Mouse (Mus musculus) embryonic facial prominence, embryonic 13.5 days (tissue): ENCODE measurements around the gene Itln1. TPM values are rescaled to one million over a fixed set of nuclear protein-coding genes. Genes with fewer than 3 reads are reported as not detected.

Experiments used
- ATAC-seq: fragments of 200-750 bp; cut with Nextera tagmentation; 2 replicates; pipeline ENCODE4 v1.8.0; 2017; ENCODE audit warnings: low read depth; ENCODE audit not compliant: insufficient number of reproducible peaks, insufficient read depth, low FRiP score, low TSS enrichment
- H3K27ac ChIP-seq: fragments of 300-500 bp; sonication (generic); 2 replicates; pipeline ENCODE4 v1.5.1; 2015; ENCODE audit warnings: moderate library complexity, mild to moderate bottlenecking, inconsistent platforms
- H3K27me3 ChIP-seq: fragments of 300-500 bp; sonication (generic); 2 replicates; pipeline ENCODE4 v1.6.1; 2015; ENCODE audit warnings: mild to moderate bottlenecking, inconsistent platforms
- H3K36me3 ChIP-seq: fragments of 300-500 bp; sonication (generic); 2 replicates; pipeline ENCODE4 v1.6.1; 2015; ENCODE audit warnings: mild to moderate bottlenecking, inconsistent platforms
- H3K4me1 ChIP-seq: fragments of 300-500 bp; sonication (generic); 2 replicates; pipeline ENCODE4 v1.6.1; 2015; ENCODE audit warnings: inconsistent platforms
- H3K4me2 ChIP-seq: fragments of 300-500 bp; sonication (generic); 2 replicates; pipeline ENCODE4 v1.6.1; 2015; ENCODE audit warnings: moderate library complexity, mild to moderate bottlenecking, inconsistent platforms
- H3K4me3 ChIP-seq: fragments of 300-500 bp; sonication (generic); 2 replicates; pipeline ENCODE4 v1.5.1; 2015; ENCODE audit warnings: mild to moderate bottlenecking, inconsistent platforms
- H3K9ac ChIP-seq: fragments of 300-500 bp; sonication (generic); 2 replicates; pipeline ENCODE4 v1.6.1; 2015; ENCODE audit warnings: mild to moderate bottlenecking, inconsistent platforms
- H3K9me3 ChIP-seq: fragments of 300-500 bp; sonication (generic); 2 replicates; pipeline ENCODE4 v1.6.1; 2016; ENCODE audit warnings: inconsistent platforms
- WGBS: fragments of 180-500 bp; shearing (Covaris S2); methylation state at CpG from one replicate; pipeline ENCODE4 v1.1.7; 2015; ENCODE audit warnings: mixed read lengths; 5-methylcytosine and 5-hydroxymethylcytosine counted together
- polyA plus RNA-seq: library from polyadenylated mRNA; unstranded; fragments of >200 nt; fragmentation: Nextera tagmentation; extraction: Ambion mirVana; gene quantifications from 2 replicates; pipeline ENCODE4 v1.2.1, GENCODE M21; 2015

Itln1 gene
- polyA plus RNA-seq, result 0.23 TPM in 1 of 2 replicates, not detected in the other

DNA sequence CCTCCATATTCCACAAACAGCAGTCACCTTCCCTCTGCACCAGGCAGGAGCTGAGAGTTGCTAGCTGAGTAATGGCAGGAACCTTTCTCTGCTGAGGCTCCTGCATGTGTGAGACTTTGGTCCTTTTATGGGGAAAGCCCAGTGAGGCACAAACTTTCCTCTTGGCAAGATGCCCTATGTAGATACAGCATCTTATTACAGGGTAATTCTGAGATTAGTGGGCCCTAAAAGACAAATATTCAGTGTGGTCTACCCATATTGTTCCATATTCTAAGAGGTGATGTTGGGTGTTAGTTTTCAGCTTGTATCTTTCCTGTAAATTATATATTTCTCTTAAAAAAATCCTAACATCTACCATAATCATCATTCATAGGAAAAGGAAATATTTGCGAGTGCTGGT is at the start of gene Itln1:
Gene Itln1 (minus strand): TSS at position 101 of the 400 bp plus-strand sequence.
- H3K4me1 ChIP-seq, result no peaks in the 10 kb centered on the region
- no peak within 1 kb of the TSS for H3K4me3 ChIP-seq
- H3K27me3 ChIP-seq, result no peaks in the 10 kb centered on the region
- 92% methylated on average over 1 of the region's 1 CpGs for WGBS
- H3K9me3 ChIP-seq, result peaks cover 7% of the 10 kb centered on the region; the same call in 1 of the 2 replicates
- no peak within 1 kb of the TSS for H3K9ac ChIP-seq
- no peak within 1 kb of the TSS for H3K4me2 ChIP-seq
- no peak within 1 kb of the TSS for H3K27ac ChIP-seq
- no peak for ATAC-seq
- H3K36me3 ChIP-seq, result no peaks in the 10 kb centered on the region

DNA sequence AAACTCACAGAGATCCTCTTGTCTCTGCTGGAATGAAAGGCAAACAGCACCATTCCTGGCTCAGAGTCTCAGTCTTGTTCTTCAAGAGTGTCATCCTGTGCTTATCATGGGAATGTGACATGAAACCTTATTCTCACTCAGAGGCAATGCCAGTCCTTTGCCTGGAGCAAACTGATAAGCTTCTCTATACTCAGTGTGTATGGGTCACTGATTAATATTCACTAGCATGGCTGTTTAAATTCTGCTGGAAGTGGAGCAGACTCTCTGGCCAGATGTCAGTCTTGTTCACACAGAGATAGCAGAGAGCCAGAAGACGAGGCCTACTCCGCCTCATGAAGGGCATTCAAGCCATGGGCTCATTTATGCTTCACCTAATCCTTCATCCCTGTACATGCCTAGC is 49.5 kb upstream of the Itln1 start:
- no peak overlapping the region for H3K9ac ChIP-seq
- ATAC-seq, result no peak
- H3K27me3 ChIP-seq, result no peaks in the 10 kb centered on the region
- H3K4me1 ChIP-seq, result no peaks in the 10 kb centered on the region
- H3K9me3 ChIP-seq, result no peaks in the 10 kb centered on the region
- no peak overlapping the region for H3K4me3 ChIP-seq
- no peak overlapping the region for H3K4me2 ChIP-seq
- H3K27ac ChIP-seq, result no peak overlapping the region
- H3K36me3 ChIP-seq, result no peaks in the 10 kb centered on the region
- WGBS, result 90% methylated on average over 2 of the region's 2 CpGs

DNA sequence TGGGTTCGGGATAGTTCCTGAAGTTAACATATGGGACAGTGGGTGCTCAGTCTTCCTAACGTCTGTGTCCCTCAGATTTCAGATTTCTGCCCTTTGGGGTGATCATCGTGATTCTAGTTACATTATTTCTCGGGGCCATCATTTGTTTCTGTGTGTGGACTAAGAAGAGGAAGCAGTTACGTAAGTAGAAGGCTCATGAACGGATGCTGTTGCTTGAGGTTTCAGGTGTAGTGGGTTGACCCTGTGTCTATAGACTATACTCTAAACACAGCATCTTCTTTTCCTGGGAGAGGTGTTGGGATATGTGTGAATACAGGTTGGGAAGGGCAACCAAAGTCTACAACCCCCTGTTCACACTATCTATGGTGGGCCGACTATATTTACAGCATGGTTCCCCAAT is 42.1 kb upstream of the Itln1 start:
- no peak overlapping the region for H3K4me3 ChIP-seq
- 84% methylated on average over 7 of the region's 7 CpGs for WGBS
- no peak overlapping the region for H3K27ac ChIP-seq
- no peaks in the 10 kb centered on the region for H3K4me1 ChIP-seq
- H3K9me3 ChIP-seq, result no peaks in the 10 kb centered on the region
- H3K27me3 ChIP-seq, result no peaks in the 10 kb centered on the region
- no peak overlapping the region for H3K9ac ChIP-seq
- ATAC-seq, result no peak
- no peak overlapping the region for H3K4me2 ChIP-seq
- H3K36me3 ChIP-seq, result no peaks in the 10 kb centered on the region

DNA sequence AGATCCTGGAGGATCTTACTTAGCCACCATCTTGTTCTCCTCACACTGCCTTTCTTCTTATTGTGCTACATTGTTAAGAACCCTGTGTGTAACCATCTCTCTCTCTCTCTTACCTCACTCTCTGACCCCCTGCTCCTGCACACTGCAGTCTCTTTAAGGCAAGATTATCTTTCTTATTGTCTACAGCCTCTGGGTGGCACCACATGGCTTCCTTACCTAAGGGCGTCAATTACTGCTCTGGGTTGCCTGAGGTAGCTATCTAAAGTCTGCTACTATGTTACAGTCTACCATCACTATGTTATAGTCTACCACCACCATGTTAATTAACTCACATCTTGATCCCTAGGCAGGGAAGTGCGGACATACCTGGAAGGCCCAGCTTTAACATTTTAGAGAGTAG is 33.3 kb upstream of the Itln1 start:
- no peak overlapping the region for H3K27ac ChIP-seq
- H3K4me1 ChIP-seq, result no peaks in the 10 kb centered on the region
- ATAC-seq, result no peak
- H3K27me3 ChIP-seq, result no peaks in the 10 kb centered on the region; the same call in 1 of the 2 replicates
- H3K9ac ChIP-seq, result no peak overlapping the region
- no peak overlapping the region for H3K4me2 ChIP-seq
- no peak overlapping the region for H3K4me3 ChIP-seq
- H3K36me3 ChIP-seq, result no peaks in the 10 kb centered on the region
- H3K9me3 ChIP-seq, result no peaks in the 10 kb centered on the region
- 59% methylated on average over 2 of the region's 2 CpGs for WGBS

DNA sequence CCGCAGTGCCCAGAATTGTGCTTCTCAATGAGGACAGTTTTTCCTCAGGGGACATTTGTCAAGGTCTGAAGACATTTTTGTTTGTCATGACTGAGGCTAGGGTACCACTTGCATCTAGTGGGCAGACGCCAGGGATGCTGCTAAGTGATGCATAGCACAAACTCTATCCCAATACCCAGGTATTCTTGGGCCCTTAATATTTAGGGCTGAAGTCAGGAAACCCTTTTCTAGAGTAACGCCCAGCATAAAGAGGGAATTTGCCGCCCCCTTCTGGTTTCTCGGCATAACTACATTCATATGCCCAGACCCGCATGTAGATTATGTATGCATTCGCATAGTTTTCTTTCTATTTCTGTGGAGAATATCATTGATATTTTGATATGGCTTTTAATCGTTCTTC is 31.7 kb upstream of the Itln1 start:
- Histone ChIP-seq H3K4me2 (no peak overlapping the region), H3K9me3 (no peaks in the 10 kb centered on the region), H3K27me3 (no peaks in the 10 kb centered on the region; the same call in 1 of the 2 replicates), H3K27ac (no peak overlapping the region), H3K9ac (no peak overlapping the region), H3K4me3 (no peak overlapping the region), H3K4me1 (no peaks in the 10 kb centered on the region), H3K36me3 (no peaks in the 10 kb centered on the region)
- no peak for ATAC-seq
- 23% methylated on average over 8 of the region's 8 CpGs for WGBS

DNA sequence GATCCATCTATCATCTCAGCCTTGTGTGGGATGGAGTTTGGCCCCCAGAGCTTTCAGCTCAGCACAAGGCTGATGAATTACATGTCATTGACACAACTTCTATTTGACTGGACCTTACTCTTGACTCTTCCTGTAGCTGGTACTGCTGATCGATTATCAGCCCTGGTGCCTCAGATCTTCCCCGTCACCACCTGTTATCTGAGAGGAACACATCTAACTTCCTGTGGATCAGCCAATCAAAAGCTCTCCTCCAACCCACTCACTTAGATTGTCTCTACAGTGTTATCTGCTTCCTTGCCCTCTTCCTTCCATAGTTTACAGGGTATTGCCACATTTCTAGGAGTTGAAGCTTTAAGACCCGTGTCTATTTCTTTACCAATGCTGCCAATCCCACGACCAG is 30.8 kb upstream of the Itln1 start:
- Histone ChIP-seq H3K36me3 (no peaks in the 10 kb centered on the region), H3K4me1 (no peaks in the 10 kb centered on the region), H3K4me2 (no peak overlapping the region), H3K4me3 (no peak overlapping the region), H3K9me3 (no peaks in the 10 kb centered on the region), H3K27me3 (no peaks in the 10 kb centered on the region; the same call in 1 of the 2 replicates), H3K27ac (no peak overlapping the region), H3K9ac (no peak overlapping the region)
- 71% methylated on average over 4 of the region's 4 CpGs for WGBS
- no peak for ATAC-seq

DNA sequence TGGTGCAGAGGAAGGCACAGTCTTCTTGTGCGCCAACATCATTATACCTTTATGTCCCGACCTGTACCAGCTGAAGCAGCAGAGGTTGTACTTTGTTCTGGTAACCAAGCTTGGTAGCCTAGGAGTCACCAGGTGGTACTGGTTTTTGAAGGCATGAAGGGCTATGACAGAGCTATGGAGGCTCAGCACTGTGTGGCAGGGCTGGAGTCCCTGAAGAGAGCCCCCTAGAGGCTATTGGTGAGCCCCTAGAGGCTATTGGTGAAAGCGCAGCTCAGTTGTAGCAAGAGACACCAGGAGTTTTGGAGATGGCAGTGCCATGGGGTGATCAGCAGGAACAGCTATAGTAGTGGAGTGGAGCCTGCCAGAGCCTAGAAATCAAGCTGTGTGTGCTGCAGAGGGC is 29.2 kb upstream of the Itln1 start:
- Histone ChIP-seq H3K9ac (no peak overlapping the region), H3K4me1 (no peaks in the 10 kb centered on the region), H3K27ac (no peak overlapping the region), H3K36me3 (no peaks in the 10 kb centered on the region), H3K27me3 (no peaks in the 10 kb centered on the region; the same call in 1 of the 2 replicates), H3K4me2 (no peak overlapping the region), H3K9me3 (no peaks in the 10 kb centered on the region), H3K4me3 (no peak overlapping the region)
- no peak for ATAC-seq
- WGBS, result 56% methylated on average over 3 of the region's 3 CpGs

DNA sequence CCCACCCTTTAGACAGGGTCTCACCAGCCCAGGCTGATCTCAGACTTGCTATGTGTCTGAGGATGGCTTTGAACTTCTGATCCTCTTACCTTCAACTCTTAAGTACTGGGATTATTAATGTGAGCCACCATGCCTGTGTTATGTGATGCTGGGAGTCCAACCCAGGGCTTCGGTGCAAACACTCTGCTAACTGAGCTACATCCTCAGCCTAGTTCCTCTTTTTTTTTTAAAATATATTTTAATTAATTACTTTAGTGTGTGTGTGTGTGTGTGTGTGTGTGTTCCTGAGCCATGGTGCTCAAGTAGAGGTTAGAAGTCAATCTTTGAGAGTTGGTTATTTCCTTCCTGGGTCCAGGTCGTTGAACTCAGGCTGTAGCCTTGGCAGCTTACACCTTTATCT is 27.9 kb upstream of the Itln1 start:
- WGBS, result 79% methylated on average over 2 of the region's 2 CpGs
- no peak for ATAC-seq
- Histone ChIP-seq H3K27me3 (no peaks in the 10 kb centered on the region; the same call in 1 of the 2 replicates), H3K4me1 (no peaks in the 10 kb centered on the region), H3K27ac (no peak overlapping the region), H3K9ac (no peak overlapping the region), H3K9me3 (no peaks in the 10 kb centered on the region), H3K4me2 (no peak overlapping the region), H3K4me3 (no peak overlapping the region), H3K36me3 (no peaks in the 10 kb centered on the region)

DNA sequence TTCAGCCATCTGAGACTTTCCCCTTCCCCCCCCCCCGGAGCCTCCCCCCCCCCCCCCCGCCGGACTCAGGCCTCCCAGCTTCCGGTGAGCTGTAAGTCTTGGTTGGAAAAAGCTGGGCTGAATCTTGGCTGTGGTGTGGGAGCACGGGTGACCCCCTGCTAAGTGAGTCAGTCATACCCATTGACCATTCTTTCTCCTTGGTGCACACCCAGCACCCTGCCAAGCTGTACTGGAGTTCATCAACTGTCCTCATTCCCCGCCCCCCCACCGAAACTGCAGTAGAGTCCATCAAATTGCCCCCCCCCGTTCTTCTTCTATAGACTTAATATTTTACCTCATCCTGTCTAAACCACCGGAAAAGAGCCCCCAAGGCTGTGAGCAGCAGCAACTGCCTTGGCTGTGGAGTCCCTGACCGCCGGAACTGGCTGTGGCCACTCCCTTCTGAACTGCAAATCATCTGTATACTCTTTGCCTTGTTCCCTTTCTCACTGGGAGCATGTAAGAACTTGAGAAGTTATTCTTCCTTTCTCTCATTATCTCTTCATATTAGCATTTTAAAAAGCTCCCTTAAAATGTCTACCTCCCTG is 26.6 kb upstream of the Itln1 start:
- Histone ChIP-seq H3K4me1 (no peaks in the 10 kb centered on the region), H3K27ac (no peak overlapping the region), H3K4me3 (no peak overlapping the region), H3K36me3 (no peaks in the 10 kb centered on the region), H3K9me3 (no peaks in the 10 kb centered on the region), H3K27me3 (no peaks in the 10 kb centered on the region; the same call in 1 of the 2 replicates), H3K4me2 (no peak overlapping the region), H3K9ac (no peak overlapping the region)
- ATAC-seq, result no peak
- WGBS, result 72% methylated on average over 8 of the region's 11 CpGs

DNA sequence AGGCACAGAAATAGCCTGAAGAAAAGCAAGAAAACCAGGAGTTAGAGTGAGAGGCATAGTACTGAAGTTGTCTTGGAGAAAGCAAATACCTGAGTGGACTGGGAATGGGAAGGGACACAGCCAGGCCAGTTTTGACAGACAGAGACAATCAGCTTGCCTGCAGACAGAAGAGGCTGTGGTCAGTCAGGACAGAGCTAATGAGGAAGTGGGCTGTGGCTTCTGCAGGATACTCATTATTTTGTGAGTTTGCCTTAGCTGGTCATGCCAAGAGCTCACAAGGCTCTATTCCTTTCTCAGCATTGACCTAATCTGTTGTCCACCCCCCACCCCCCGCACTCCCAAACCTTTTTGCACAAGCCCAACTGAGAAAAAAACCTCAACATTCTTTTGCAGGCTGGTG is 26.1 kb upstream of the Itln1 start:
- H3K27me3 ChIP-seq, result no peaks in the 10 kb centered on the region; the same call in 1 of the 2 replicates
- no peaks in the 10 kb centered on the region for H3K36me3 ChIP-seq
- ATAC-seq, result no peak
- H3K4me1 ChIP-seq, result no peaks in the 10 kb centered on the region
- 80% methylated on average over 1 of the region's 1 CpGs for WGBS
- no peaks in the 10 kb centered on the region for H3K9me3 ChIP-seq
- no peak overlapping the region for H3K9ac ChIP-seq
- no peak overlapping the region for H3K4me2 ChIP-seq
- no peak overlapping the region for H3K27ac ChIP-seq
- H3K4me3 ChIP-seq, result no peak overlapping the region

DNA sequence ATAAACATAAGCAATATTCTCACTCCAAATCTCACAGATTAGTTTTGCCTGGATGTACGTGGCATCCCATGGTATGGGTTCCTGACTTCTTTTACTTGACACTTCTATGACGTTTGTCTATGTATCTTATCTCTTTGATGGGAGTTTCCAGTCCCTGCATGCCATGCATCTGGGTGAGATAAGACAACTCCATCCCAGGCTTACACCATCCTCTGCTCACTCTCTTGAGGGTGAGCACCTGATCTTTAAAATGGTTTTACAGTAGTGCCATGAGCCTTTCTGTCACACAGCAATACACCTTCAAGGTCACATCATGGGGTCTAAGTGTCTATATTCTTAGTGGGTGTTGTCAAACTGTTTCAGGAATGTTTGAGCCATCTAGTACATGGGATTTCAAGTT is 25.2 kb upstream of the Itln1 start:
- WGBS, result 77% methylated on average over 2 of the region's 2 CpGs
- no peak overlapping the region for H3K9ac ChIP-seq
- no peaks in the 10 kb centered on the region for H3K4me1 ChIP-seq
- no peak overlapping the region for H3K4me2 ChIP-seq
- no peaks in the 10 kb centered on the region for H3K36me3 ChIP-seq
- no peak overlapping the region for H3K4me3 ChIP-seq
- no peak for ATAC-seq
- no peaks in the 10 kb centered on the region; the same call in 1 of the 2 replicates for H3K27me3 ChIP-seq
- H3K9me3 ChIP-seq, result no peaks in the 10 kb centered on the region
- no peak overlapping the region for H3K27ac ChIP-seq

DNA sequence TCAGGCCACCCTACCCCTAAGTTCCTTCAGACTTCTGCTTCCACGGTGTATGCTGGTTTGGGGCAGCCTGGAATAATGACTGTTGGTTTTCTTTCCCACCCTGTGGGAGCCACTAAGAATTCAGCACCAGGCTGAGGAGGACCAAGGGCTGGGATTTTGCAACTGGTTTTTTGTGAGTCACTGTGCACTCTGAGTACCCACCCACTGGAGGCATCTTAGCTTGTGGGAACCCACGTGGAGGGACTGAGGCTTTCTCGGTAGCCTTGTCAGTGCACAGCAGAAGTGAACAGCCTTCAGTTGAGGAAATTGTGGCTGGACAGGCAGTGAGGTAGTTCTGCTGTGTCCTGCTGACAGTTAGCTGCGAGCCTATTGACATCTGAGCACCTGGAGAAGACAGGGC is 23.8 kb upstream of the Itln1 start, which contains the start of gene Cd244a:
Gene Cd244a (plus strand): TSS at position 296 of the 400 bp plus-strand sequence.
- Histone ChIP-seq H3K27me3 (no peaks in the 10 kb centered on the region), H3K4me2 (no peak within 1 kb of the TSS), H3K9me3 (no peaks in the 10 kb centered on the region), H3K9ac (no peak within 1 kb of the TSS), H3K4me3 (no peak within 1 kb of the TSS), H3K36me3 (no peaks in the 10 kb centered on the region), H3K4me1 (no peaks in the 10 kb centered on the region), H3K27ac (no peak within 1 kb of the TSS)
- ATAC-seq, result no peak
- 69% methylated on average over 4 of the region's 4 CpGs for WGBS
